Mouse (Mus musculus) heart, postnatal 0 days (tissue): Measurements from ENCODE around the gene Col4a2. TPM values are rescaled to one million over a fixed set of nuclear protein-coding genes. Genes with fewer than 3 reads are reported as not detected.
A peak's percentile ranks its signal among the peaks of the same experiment; 100 is the strongest.

Experiments used
- ATAC-seq: fragments of 200-750 bp; cut with Nextera tagmentation; 2 replicates; pipeline ENCODE4 v1.8.0; 2017; ENCODE audit warnings: low read depth, moderate number of reproducible peaks, moderate library complexity; ENCODE audit not compliant: insufficient read depth
- DNase-seq: peaks from one replicate; pipeline ENCODE4 v3.0.0-alpha.2; 2016; ENCODE audit warnings: low spot score
- H3K27ac ChIP-seq: fragments of 300-500 bp; sonication (generic); 2 replicates; pipeline ENCODE4 v1.5.1; 2014; ENCODE audit warnings: low read depth, mild to moderate bottlenecking
- H3K27me3 ChIP-seq: fragments of 300-500 bp; sonication (generic); 2 replicates; pipeline ENCODE4 v1.6.1; 2014; ENCODE audit warnings: low read length, mixed read lengths; ENCODE audit not compliant: control insufficient read depth, insufficient read depth
- H3K36me3 ChIP-seq: fragments of 300-500 bp; sonication (generic); replicated peaks from 2 replicates; pipeline ENCODE4 v1.6.1; 2014; ENCODE audit warnings: low read length, mixed read lengths; ENCODE audit not compliant: control insufficient read depth, insufficient read depth
- H3K4me1 ChIP-seq: fragments of 300-500 bp; sonication (generic); 2 replicates; pipeline ENCODE4 v1.6.1; 2014; ENCODE audit warnings: antibody characterized with exemption; ENCODE audit not compliant: control insufficient read depth, insufficient read depth
- H3K4me2 ChIP-seq: fragments of 300-500 bp; sonication (generic); 2 replicates; pipeline ENCODE4 v1.6.1; 2014; ENCODE audit warnings: low read depth, mild to moderate bottlenecking, low read length, moderate library complexity
- H3K4me3 ChIP-seq: fragments of 300-500 bp; sonication (generic); 2 replicates; pipeline ENCODE4 v1.5.1; 2014; ENCODE audit warnings: low read depth, low read length
- H3K9ac ChIP-seq: fragments of 300-500 bp; sonication (generic); replicated peaks from 2 replicates; pipeline ENCODE4 v1.6.1; 2014; ENCODE audit warnings: low read depth, low read length, mixed read lengths
- H3K9me3 ChIP-seq: fragments of 300-500 bp; sonication (generic); replicated peaks from 2 replicates; pipeline ENCODE4 v1.6.1; 2016; ENCODE audit warnings: low read length; ENCODE audit not compliant: control insufficient read depth
- CTCF ChIP-seq: IDR thresholded peaks from 2 replicates; pipeline ENCODE4 v1.5.1; 2016; ENCODE audit warnings: antibody characterized with exemption, control low read depth, low read depth
- EP300 ChIP-seq: IDR thresholded peaks from 2 replicates; pipeline ENCODE4 v1.6.1; 2016; ENCODE audit warnings: antibody characterized with exemption, low read depth
- WGBS: fragments of 180-500 bp; shearing (Covaris S2); extraction: QIAGEN DNeasy Blood & Tissue Kit; methylation state at CpG from one replicate; pipeline ENCODE4 v1.1.7; 2014; 5-methylcytosine and 5-hydroxymethylcytosine counted together
- polyA plus RNA-seq: library from polyadenylated mRNA; unstranded; fragments of >200 nt; fragmentation: Nextera tagmentation; extraction: Ambion mirVana; gene quantifications from 2 replicates; pipeline ENCODE4 v1.2.1, GENCODE M21; 2015
- total RNA-seq: library from RNA; depleted of rRNA; stranded (reverse); fragments of >200 nt; gene quantifications from 2 replicates; pipeline ENCODE4 v1.2.3, GENCODE M21; 2014; ENCODE audit warnings: low replicate concordance

The Col4a2 gene
- total and polyA plus RNA-seq, 2 experiments from 2014 or later = 98.5 to 315 TPM

GRCm38 (mm10) chr8:11319405-11319804 lies 6.8 kb downstream of the Col4a2 start:
- H3K27ac ChIP-seq = no peak overlapping the region
- H3K36me3 ChIP-seq = peaks cover 32% of the 10 kb centered on the region
- no peak overlapping the region for H3K4me2 ChIP-seq
- DNase-seq (no peak), ATAC-seq (no peak)
- TF ChIP-seq CTCF (no peak), EP300 (no peak)
- H3K4me1 ChIP-seq = peaks cover 77% of the 10 kb centered on the region
- H3K4me3 ChIP-seq = no peak overlapping the region
- H3K9me3 ChIP-seq = no peaks in the 10 kb centered on the region
- no peaks in the 10 kb centered on the region for H3K27me3 ChIP-seq
- H3K9ac ChIP-seq = no peak overlapping the region
- 82% methylated on average over 11 of the region's 11 CpGs for WGBS

DNA sequence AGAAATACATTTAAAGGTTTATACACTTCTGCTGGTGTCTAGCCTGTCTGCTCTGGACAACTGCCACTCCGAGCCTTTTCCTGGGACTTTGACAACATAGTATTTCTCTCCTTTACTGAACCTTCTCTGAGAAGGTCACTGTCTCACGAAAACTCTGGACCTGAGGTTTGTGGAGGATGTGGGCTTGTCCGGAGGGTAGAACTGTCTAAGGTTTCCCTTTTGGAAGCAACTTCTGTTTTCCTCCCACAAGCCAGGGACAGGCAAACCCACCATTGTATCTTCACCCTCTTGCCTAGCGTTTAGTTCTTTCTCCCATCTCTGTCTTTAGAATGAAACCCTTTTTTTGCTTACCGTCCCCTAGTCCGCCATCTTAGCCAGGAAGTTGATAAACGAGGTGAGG lies 9.2 kb downstream of the Col4a2 start:
- H3K27me3 ChIP-seq = no peaks in the 10 kb centered on the region
- H3K27ac ChIP-seq = peak overlapping the region; percentile 28; the same call in 1 of the 2 replicates
- ATAC-seq = no peak
- no peak overlapping the region for H3K9ac ChIP-seq
- H3K4me3 ChIP-seq = no peak overlapping the region
- no peaks in the 10 kb centered on the region for H3K9me3 ChIP-seq
- no peak for DNase-seq
- TF ChIP-seq CTCF (no peak), EP300 (no peak)
- WGBS = 66% methylated on average over 7 of the region's 7 CpGs
- peaks cover 20% of the 10 kb centered on the region for H3K36me3 ChIP-seq
- H3K4me1 ChIP-seq = peaks cover 77% of the 10 kb centered on the region
- H3K4me2 ChIP-seq = no peak overlapping the region

DNA sequence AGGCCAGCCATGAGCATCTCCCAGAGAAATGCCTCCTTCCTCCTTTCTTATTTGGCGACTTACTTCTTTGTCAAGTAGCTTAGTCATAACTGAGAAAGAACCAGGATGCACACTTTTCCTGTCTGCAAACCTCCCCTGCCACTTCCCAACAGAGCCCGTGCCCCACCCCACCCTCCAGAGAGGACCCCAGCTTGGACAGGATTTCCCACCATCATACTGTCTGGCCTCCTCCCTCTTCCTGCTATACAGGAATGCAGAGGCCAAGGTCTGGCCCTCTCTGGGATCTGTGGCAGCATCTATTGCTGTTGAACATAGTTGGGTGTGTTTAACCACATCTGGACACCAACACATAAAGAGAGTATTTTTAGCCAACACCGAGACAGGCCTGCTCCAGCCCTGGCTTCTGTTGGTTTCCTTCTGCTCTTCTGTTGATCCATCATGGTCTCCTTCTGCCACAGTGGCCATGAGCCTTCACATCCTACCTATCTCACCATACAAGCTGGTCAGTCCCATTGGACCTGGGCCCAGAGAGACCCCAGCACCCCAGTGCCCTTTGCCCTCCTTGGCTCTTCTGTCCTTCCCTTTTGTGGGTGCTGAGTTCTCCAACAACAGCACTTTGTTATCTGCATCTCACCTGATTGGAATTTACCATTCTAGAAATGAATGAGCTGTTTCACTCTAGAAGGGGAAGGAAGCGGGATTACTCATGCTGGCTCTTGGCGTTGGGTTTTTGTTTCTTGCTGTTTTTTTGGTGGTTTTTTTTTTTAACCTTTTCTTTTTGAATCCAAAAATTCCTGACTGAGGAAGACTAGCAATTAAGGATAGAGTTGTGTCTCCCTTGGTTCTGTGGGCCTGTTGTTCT lies 10.3 kb downstream of the Col4a2 start:
- H3K36me3 ChIP-seq = peaks cover 18% of the 10 kb centered on the region
- DNase-seq = no peak
- H3K9ac ChIP-seq = no peak overlapping the region
- ATAC-seq = peak; percentile 60
- peaks cover 83% of the 10 kb centered on the region for H3K4me1 ChIP-seq
- TF ChIP-seq CTCF (no peak), EP300 (peak; percentile 60; the same call in 1 of the 2 replicates)
- H3K4me2 ChIP-seq = no peak overlapping the region
- no peaks in the 10 kb centered on the region for H3K27me3 ChIP-seq
- H3K27ac ChIP-seq = peak overlapping the region; percentile 82
- 64% methylated on average over 5 of the region's 5 CpGs for WGBS
- no peak overlapping the region for H3K4me3 ChIP-seq
- H3K9me3 ChIP-seq = no peaks in the 10 kb centered on the region

- H3K9ac ChIP-seq = no peak overlapping the region
- H3K4me2 ChIP-seq = no peak overlapping the region
- 71% methylated on average over 1 of the region's 1 CpGs for WGBS
- peaks cover 12% of the 10 kb centered on the region; the same call in 1 of the 2 replicates for H3K36me3 ChIP-seq
- TF ChIP-seq EP300 = no peak
- TF ChIP-seq CTCF = no peak
- no peaks in the 10 kb centered on the region for H3K9me3 ChIP-seq
- H3K27ac ChIP-seq = peak overlapping the region; percentile 82
- H3K4me1 ChIP-seq = peaks cover 85% of the 10 kb centered on the region
- no peaks in the 10 kb centered on the region for H3K27me3 ChIP-seq
- ATAC-seq (no peak), DNase-seq (no peak)
- H3K4me3 ChIP-seq = no peak overlapping the region
Observed at GRCm38 (mm10) chr8:11323681-11324080, 11.1 kb downstream of the Col4a2 start.

DNA sequence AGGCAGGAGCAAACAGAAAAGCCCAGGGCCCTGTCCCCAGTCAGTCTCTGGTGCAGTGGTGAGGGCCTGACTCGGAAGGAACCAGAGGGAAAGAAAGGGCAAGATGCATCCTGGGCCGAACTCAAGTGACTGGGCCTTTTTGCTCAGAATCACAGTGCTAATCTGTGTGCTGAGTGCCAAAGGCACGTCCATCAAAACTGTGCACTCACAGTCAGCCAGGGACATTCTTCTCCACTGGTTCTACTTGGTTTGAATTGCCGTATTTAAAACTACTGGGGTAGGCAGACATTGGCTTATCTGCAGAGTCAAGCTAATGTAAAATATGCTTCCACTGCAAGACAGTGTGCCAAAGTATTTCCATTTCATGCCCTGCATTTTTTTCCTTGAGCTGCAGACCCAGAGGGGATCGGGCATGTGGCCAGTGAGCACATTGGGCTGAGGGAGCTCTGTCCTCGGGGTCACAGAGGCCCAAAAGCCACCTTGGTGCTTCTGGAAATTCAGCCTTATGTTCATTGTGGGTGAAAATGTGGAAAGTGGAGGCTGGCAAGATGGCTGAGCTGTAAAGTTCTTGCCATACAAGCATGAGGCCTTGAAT lies 12.3 kb downstream of the Col4a2 start:
- Histone ChIP-seq H3K27ac (peak overlapping the region; percentile 82), H3K27me3 (no peaks in the 10 kb centered on the region), H3K4me2 (no peak overlapping the region), H3K9me3 (no peaks in the 10 kb centered on the region), H3K9ac (no peak overlapping the region), H3K4me1 (peaks cover 83% of the 10 kb centered on the region), H3K36me3 (peaks cover 6% of the 10 kb centered on the region; the same call in 1 of the 2 replicates), H3K4me3 (no peak overlapping the region)
- DNase-seq (no peak), ATAC-seq (peak; percentile 43)
- no peak for TF ChIP-seq EP300
- WGBS = 22% methylated on average over 6 of the region's 6 CpGs
